ENCODE assay signal across 24 mouse cellular contexts in genomic region chr2:5305156-5305555, GRCm38 (mm10).
"Had no signal": no experiment of that assay in that cellular context is flagged by ENCODE, and none has a peak within 500 bp of the region (broad histone marks: within the 10 kb centered on the region; RNA-seq: fewer than 3 reads in every experiment).

No protein-coding gene starts in this region.

- ATAC-seq: forebrain, embryonic 15.5 days; forebrain, postnatal 0 days; hindbrain, postnatal 0 days; intestine, embryonic 16.5 days; liver, embryonic 12.5 days had no signal

- H3K27me3 ChIP-seq: forebrain, embryonic 15.5 days; hindbrain, embryonic 12.5 days; hindbrain, embryonic 15.5 days; kidney, embryonic 15.5 days; limb, embryonic 13.5 days; limb, embryonic 15.5 days; liver, embryonic 12.5 days had no signal

- DNase-seq: forebrain, postnatal 0 days; gastrocnemius, postnatal 14 days; gastrocnemius, postnatal 36 days; kidney, adult 11 months; kidney, adult 2 months; kidney, adult 9 months; kidney, postnatal 14 days; kidney, postnatal 36 days; layer of hippocampus, adult 9-11 months; layer of hippocampus, postnatal 36 days; left cerebral cortex, postnatal 4 days; lung, adult 18-20 months had no signal

- H3K4me1 ChIP-seq: forebrain, embryonic 15.5 days; hindbrain, embryonic 12.5 days; hindbrain, embryonic 15.5 days; kidney, embryonic 15.5 days; limb, embryonic 13.5 days; limb, embryonic 15.5 days; liver, embryonic 12.5 days had no signal

- H3K4me3 ChIP-seq: forebrain, embryonic 15.5 days; hindbrain, embryonic 12.5 days; hindbrain, embryonic 15.5 days; kidney, embryonic 15.5 days; limb, embryonic 13.5 days; limb, embryonic 15.5 days; liver, embryonic 12.5 days had no signal

- H3K27ac ChIP-seq: forebrain, embryonic 15.5 days; hindbrain, embryonic 12.5 days; hindbrain, embryonic 15.5 days; hindbrain, postnatal 0 days; kidney, embryonic 15.5 days; kidney, postnatal 0 days; limb, embryonic 13.5 days; limb, embryonic 15.5 days; liver, embryonic 12.5 days; liver, embryonic 14.5 days had no signal

- H3K36me3 ChIP-seq: forebrain, embryonic 15.5 days; hindbrain, embryonic 12.5 days; kidney, embryonic 15.5 days; limb, embryonic 13.5 days; limb, embryonic 15.5 days; liver, embryonic 12.5 days had no signal

- H3K9me3 ChIP-seq: forebrain, embryonic 15.5 days; hindbrain, embryonic 12.5 days; hindbrain, embryonic 15.5 days; kidney, embryonic 15.5 days; limb, embryonic 13.5 days; limb, embryonic 15.5 days; liver, embryonic 12.5 days had no signal

- H3K4me2 ChIP-seq: forebrain, embryonic 15.5 days; heart, embryonic 11.5 days; hindbrain, embryonic 12.5 days; hindbrain, embryonic 15.5 days; kidney, embryonic 15.5 days; limb, embryonic 13.5 days; limb, embryonic 15.5 days; liver, embryonic 12.5 days had no signal

- H3K9ac ChIP-seq: forebrain, embryonic 15.5 days; forebrain, postnatal 0 days; hindbrain, embryonic 12.5 days; hindbrain, embryonic 15.5 days; kidney, embryonic 15.5 days; limb, embryonic 13.5 days; limb, embryonic 15.5 days; liver, embryonic 12.5 days; liver, embryonic 14.5 days had no signal
